8 mouse cellular contexts compared by ENCODE assay signal in the genomic region with DNA sequence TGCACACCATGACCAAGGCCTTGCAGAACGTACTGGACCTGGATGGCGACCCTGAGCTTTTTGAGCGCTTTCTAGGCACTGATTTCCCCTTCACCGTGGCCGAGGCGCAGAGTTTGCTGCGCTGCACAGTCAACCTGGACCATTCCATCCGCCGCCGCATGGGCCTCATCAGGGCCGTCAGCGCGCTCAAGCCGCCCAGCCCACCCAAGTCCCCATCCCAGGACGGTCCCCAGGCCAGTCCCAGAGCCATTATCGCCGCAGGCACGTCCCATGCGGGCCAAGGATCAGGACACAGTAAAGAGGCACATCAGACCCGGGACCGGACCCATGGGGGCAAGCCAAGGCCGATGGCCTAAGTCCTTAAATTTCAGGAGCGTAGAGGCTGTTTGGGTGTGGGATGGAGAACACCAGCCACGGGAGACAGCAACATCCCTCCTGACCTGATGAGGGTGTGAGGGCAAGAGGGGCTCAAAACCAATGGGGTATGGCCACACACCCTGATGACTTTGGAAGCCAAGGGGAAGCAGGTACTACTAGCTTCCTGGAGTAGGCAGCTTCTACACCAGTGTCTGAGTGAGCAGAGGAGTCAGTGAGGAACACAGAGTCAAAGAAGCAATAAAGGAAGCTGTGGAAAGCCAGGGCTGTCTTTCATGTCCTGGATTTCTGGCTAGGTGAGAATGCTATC. TPM values are rescaled to one million over a fixed set of nuclear protein-coding genes. Genes with fewer than 3 reads are reported as not detected.
DNase-seq lines count a peak whose midpoint lies in the region; ATAC-seq and TF ChIP-seq lines count a peak whose summit lies in the region.

No protein-coding gene starts in this region.

- no peak overlapping the region for H3K27ac ChIP-seq in kidney, postnatal 0 days
- H3K27ac ChIP-seq in embryonic facial prominence, embryonic 15.5 days (replicated peaks) = no peak overlapping the region
- H3K27ac ChIP-seq in intestine, embryonic 16.5 days (ENCODE audit: low read length) = no peak overlapping the region
- H3K27ac ChIP-seq in neural tube, embryonic 12.5 days = no peak overlapping the region

- no peak for TF ChIP-seq CTCF in kidney, postnatal 0 days (IDR thresholded peaks at IDR 0.05; ENCODE audit: low read depth)

- peak overlapping the region; percentile 36; the same call in 1 of the 2 replicates for H3K4me3 ChIP-seq in kidney, postnatal 0 days (replicated peaks; ENCODE audit: low read depth, low read length)
- peak overlapping the region; percentile 46 for H3K4me3 ChIP-seq in embryonic facial prominence, embryonic 15.5 days (replicated peaks)
- H3K4me3 ChIP-seq in intestine, embryonic 16.5 days (ENCODE audit: low read length) = peak overlapping the region; percentile 46
- H3K4me3 ChIP-seq in neural tube, embryonic 12.5 days = peak overlapping the region; percentile 34

- DNase-seq in kidney, postnatal 0 days (ENCODE audit: low spot score) = no peak
- DNase-seq in kidney, postnatal 10 days = no peak
- DNase-seq in thymus, postnatal 36 days = no peak
- DNase-seq in gastrocnemius, postnatal 10 days = no peak

- peaks cover 44% of the 10 kb centered on the region for H3K27me3 ChIP-seq in kidney, postnatal 0 days (ENCODE audit: insufficient read depth, low read length)
- peaks cover 61% of the 10 kb centered on the region for H3K27me3 ChIP-seq in embryonic facial prominence, embryonic 15.5 days
- peaks cover 58% of the 10 kb centered on the region for H3K27me3 ChIP-seq in intestine, embryonic 16.5 days (replicated peaks; ENCODE audit: control insufficient read depth, insufficient read depth, low read length)
- peaks cover 62% of the 10 kb centered on the region for H3K27me3 ChIP-seq in neural tube, embryonic 12.5 days (replicated peaks)

- H3K9me3 ChIP-seq in kidney, postnatal 0 days (replicated peaks; ENCODE audit: low read length) = no peaks in the 10 kb centered on the region
- H3K9me3 ChIP-seq in embryonic facial prominence, embryonic 15.5 days (replicated peaks) = no peaks in the 10 kb centered on the region
- no peaks in the 10 kb centered on the region for H3K9me3 ChIP-seq in intestine, embryonic 16.5 days (ENCODE audit: control insufficient read depth, low read length)
- H3K9me3 ChIP-seq in neural tube, embryonic 12.5 days = no peaks in the 10 kb centered on the region

- H3K9ac ChIP-seq in kidney, postnatal 0 days (ENCODE audit: low read depth, low read length) = no peak overlapping the region
- no peak overlapping the region for H3K9ac ChIP-seq in embryonic facial prominence, embryonic 15.5 days
- H3K9ac ChIP-seq in intestine, embryonic 16.5 days (ENCODE audit: low read depth, low read length) = peak overlapping the region; percentile 53; the same call in 1 of the 2 replicates
- peak overlapping the region; percentile 33 for H3K9ac ChIP-seq in neural tube, embryonic 12.5 days

- H3K36me3 ChIP-seq in kidney, postnatal 0 days (ENCODE audit: insufficient read depth, low read length) = 0 out of 2 replicates have a peak, but pooled peaks cover 3% of the 10 kb centered on the region
- peaks cover 13% of the 10 kb centered on the region for H3K36me3 ChIP-seq in embryonic facial prominence, embryonic 15.5 days
- H3K36me3 ChIP-seq in intestine, embryonic 16.5 days (ENCODE audit: control insufficient read depth, insufficient read depth, low read length) = peaks cover 2% of the 10 kb centered on the region; the same call in 1 of the 2 replicates
- H3K36me3 ChIP-seq in neural tube, embryonic 12.5 days = peaks cover 8% of the 10 kb centered on the region

- WGBS in kidney, postnatal 0 days = 12% methylated on average over 24 of the region's 24 CpGs
- WGBS in embryonic facial prominence, embryonic 15.5 days = 9% methylated on average over 24 of the region's 24 CpGs
- WGBS in intestine, embryonic 16.5 days = 14% methylated on average over 24 of the region's 24 CpGs
- 12% methylated on average over 24 of the region's 24 CpGs for WGBS in neural tube, embryonic 12.5 days

- peak overlapping the region; percentile 63 for H3K4me2 ChIP-seq in kidney, postnatal 0 days (ENCODE audit: low read length)
- H3K4me2 ChIP-seq in embryonic facial prominence, embryonic 15.5 days (replicated peaks) = peak overlapping the region; percentile 89
- H3K4me2 ChIP-seq in intestine, embryonic 16.5 days (ENCODE audit: low read depth, low read length) = peak overlapping the region; percentile 77
- H3K4me2 ChIP-seq in neural tube, embryonic 12.5 days (replicated peaks) = peak overlapping the region; percentile 70

- no peak for ATAC-seq in kidney, postnatal 0 days (replicated peaks; ENCODE audit: low FRiP score, low read depth)
- no peak for ATAC-seq in embryonic facial prominence, embryonic 15.5 days (ENCODE audit: insufficient number of reproducible peaks, low FRiP score, low TSS enrichment, low read depth)
- ATAC-seq in intestine, embryonic 16.5 days = peak; percentile 29
- ATAC-seq in neural tube, embryonic 12.5 days (ENCODE audit: low FRiP score, low read depth) = peak; percentile 49
- no peak for ATAC-seq in erythroblast, adult 5-6 weeks (replicated peaks; ENCODE audit: low FRiP score, poor library complexity, severe bottlenecking)

- peaks cover 25% of the 10 kb centered on the region for H3K4me1 ChIP-seq in kidney, postnatal 0 days (replicated peaks; ENCODE audit: insufficient read depth, low read length)
- peaks cover 29% of the 10 kb centered on the region for H3K4me1 ChIP-seq in embryonic facial prominence, embryonic 15.5 days
- H3K4me1 ChIP-seq in intestine, embryonic 16.5 days (ENCODE audit: control insufficient read depth, insufficient read depth, low read length) = peaks cover 21% of the 10 kb centered on the region
- H3K4me1 ChIP-seq in neural tube, embryonic 12.5 days = peaks cover 29% of the 10 kb centered on the region

RNA-seq across cellular contexts. Expression of gene Nkpd1, which starts 6.9 kb away (rescaled TPM):
- polyA plus RNA-seq in kidney, postnatal 0 days (2015; fragmentation: Nextera tagmentation; extraction: Ambion mirVana) = not detected in 2 replicates
- 3.1 and 3.3 TPM in 2 replicates for polyA plus RNA-seq in embryonic facial prominence, embryonic 15.5 days (2015; fragmentation: Nextera tagmentation; extraction: Ambion mirVana)
- 0.06 and 0.07 TPM in 2 replicates for polyA plus RNA-seq in intestine, embryonic 16.5 days (2015; fragmentation: Nextera tagmentation; extraction: Ambion mirVana)
- 0.11 and 0.19 TPM in 2 replicates for polyA plus RNA-seq in neural tube, embryonic 12.5 days (2016; fragmentation: Nextera tagmentation; extraction: Ambion mirVana)
- not detected in 2 replicates for total RNA-seq in erythroblast, adult 5-6 weeks (2015; ENCODE audit: low replicate concordance)
- not detected in 2 replicates for total RNA-seq in erythroblast, adult 5-6 weeks (2017; ENCODE audit: low replicate concordance)
- total RNA-seq in gastrocnemius, postnatal 10 days (2021) = not detected

RNA-seq across cellular contexts. Expression of gene Trappc6a, which starts 16.4 kb away (rescaled TPM):
- polyA plus RNA-seq in kidney, postnatal 0 days (2015; fragmentation: Nextera tagmentation; extraction: Ambion mirVana) = 88.5 and 91.7 TPM in 2 replicates
- 89.5 and 101 TPM in 2 replicates for polyA plus RNA-seq in embryonic facial prominence, embryonic 15.5 days (2015; fragmentation: Nextera tagmentation; extraction: Ambion mirVana)
- polyA plus RNA-seq in intestine, embryonic 16.5 days (2015; fragmentation: Nextera tagmentation; extraction: Ambion mirVana) = 147 and 159 TPM in 2 replicates
- 50.6 and 51.0 TPM in 2 replicates for polyA plus RNA-seq in neural tube, embryonic 12.5 days (2016; fragmentation: Nextera tagmentation; extraction: Ambion mirVana)
- total RNA-seq in erythroblast, adult 5-6 weeks (2015; ENCODE audit: low replicate concordance) = 17.9 and 18.8 TPM in 2 replicates
- total RNA-seq in erythroblast, adult 5-6 weeks (2017; ENCODE audit: low replicate concordance) = 2.7 and 7.8 TPM in 2 replicates
- total RNA-seq in gastrocnemius, postnatal 10 days (2021) = 10 to 100 TPM; 24.6 to 26.5 TPM

RNA-seq across cellular contexts. Expression of gene Bloc1s3, which starts 16.4 kb away (rescaled TPM):
- polyA plus RNA-seq in kidney, postnatal 0 days (2015; fragmentation: Nextera tagmentation; extraction: Ambion mirVana) = 2.7 and 3.0 TPM in 2 replicates
- polyA plus RNA-seq in embryonic facial prominence, embryonic 15.5 days (2015; fragmentation: Nextera tagmentation; extraction: Ambion mirVana) = 2.4 and 2.8 TPM in 2 replicates
- 1.4 and 2.0 TPM in 2 replicates for polyA plus RNA-seq in intestine, embryonic 16.5 days (2015; fragmentation: Nextera tagmentation; extraction: Ambion mirVana)
- 4.6 and 5.7 TPM in 2 replicates for polyA plus RNA-seq in neural tube, embryonic 12.5 days (2016; fragmentation: Nextera tagmentation; extraction: Ambion mirVana)
- 3.5 and 4.2 TPM in 2 replicates for total RNA-seq in erythroblast, adult 5-6 weeks (2015; ENCODE audit: low replicate concordance)
- 0.84 and 1.5 TPM in 2 replicates for total RNA-seq in erythroblast, adult 5-6 weeks (2017; ENCODE audit: low replicate concordance)
- 1 to 10 TPM; 2.2 to 2.4 TPM for total RNA-seq in gastrocnemius, postnatal 10 days (2021)

RNA-seq across cellular contexts. Expression of gene Ppp1r37, which starts 38.3 kb away (rescaled TPM):
- polyA plus RNA-seq in kidney, postnatal 0 days (2015; fragmentation: Nextera tagmentation; extraction: Ambion mirVana) = 15.3 and 17.1 TPM in 2 replicates
- polyA plus RNA-seq in embryonic facial prominence, embryonic 15.5 days (2015; fragmentation: Nextera tagmentation; extraction: Ambion mirVana) = 31.4 and 36.0 TPM in 2 replicates
- polyA plus RNA-seq in intestine, embryonic 16.5 days (2015; fragmentation: Nextera tagmentation; extraction: Ambion mirVana) = 15.5 and 18.6 TPM in 2 replicates
- polyA plus RNA-seq in neural tube, embryonic 12.5 days (2016; fragmentation: Nextera tagmentation; extraction: Ambion mirVana) = 44.3 and 48.8 TPM in 2 replicates
- total RNA-seq in erythroblast, adult 5-6 weeks (2015; ENCODE audit: low replicate concordance) = 12.5 and 13.3 TPM in 2 replicates
- total RNA-seq in erythroblast, adult 5-6 weeks (2017; ENCODE audit: low replicate concordance) = 22.9 and 37.9 TPM in 2 replicates
- total RNA-seq in gastrocnemius, postnatal 10 days (2021) = 10 to 100 TPM; 38.7 to 41.1 TPM

RNA-seq across cellular contexts. Expression of gene Zfp296, which starts 52.5 kb away (rescaled TPM):
- 0.17 and 0.34 TPM in 2 replicates for polyA plus RNA-seq in kidney, postnatal 0 days (2015; fragmentation: Nextera tagmentation; extraction: Ambion mirVana)
- polyA plus RNA-seq in embryonic facial prominence, embryonic 15.5 days (2015; fragmentation: Nextera tagmentation; extraction: Ambion mirVana) = 1.5 and 2.2 TPM in 2 replicates
- 0.42 and 0.64 TPM in 2 replicates for polyA plus RNA-seq in intestine, embryonic 16.5 days (2015; fragmentation: Nextera tagmentation; extraction: Ambion mirVana)
- 0.30 TPM in 1 of 2 replicates, not detected in the other for polyA plus RNA-seq in neural tube, embryonic 12.5 days (2016; fragmentation: Nextera tagmentation; extraction: Ambion mirVana)
- not detected in 2 replicates for total RNA-seq in erythroblast, adult 5-6 weeks (2015; ENCODE audit: low replicate concordance)
- total RNA-seq in erythroblast, adult 5-6 weeks (2017; ENCODE audit: low replicate concordance) = 0.84 TPM in 1 of 2 replicates, not detected in the other
- total RNA-seq in gastrocnemius, postnatal 10 days (2021) = under 1 TPM; 0.21 to 0.23 TPM

Comparison
In these comparisons a context has a peak if more than half of its experiments do, and no peak if none do; other contexts are left out.
1. ATAC-seq: peak in intestine, embryonic 16.5 days (single experiment) and neural tube, embryonic 12.5 days (single experiment); none in kidney, postnatal 0 days (single experiment), embryonic facial prominence, embryonic 15.5 days (single experiment) and erythroblast, adult 5-6 weeks (single experiment).
2. H3K9ac ChIP-seq: peak in intestine, embryonic 16.5 days (single experiment) and neural tube, embryonic 12.5 days (single experiment); none in kidney, postnatal 0 days (single experiment) and embryonic facial prominence, embryonic 15.5 days (single experiment).
3. Peak in every context shown above with its lines, with median percentiles within 50 percentile points of each other: H3K4me2 ChIP-seq and H3K4me3 ChIP-seq.